Mouse (Mus musculus): ENCODE measurements at regions not wholly inside any gene's neighbourhood (a gene's known extent, or its start where the extent isn't known, plus 50 kb on each side); places are given as distances from the start of the nearest gene placed in this dataset.

DNA sequence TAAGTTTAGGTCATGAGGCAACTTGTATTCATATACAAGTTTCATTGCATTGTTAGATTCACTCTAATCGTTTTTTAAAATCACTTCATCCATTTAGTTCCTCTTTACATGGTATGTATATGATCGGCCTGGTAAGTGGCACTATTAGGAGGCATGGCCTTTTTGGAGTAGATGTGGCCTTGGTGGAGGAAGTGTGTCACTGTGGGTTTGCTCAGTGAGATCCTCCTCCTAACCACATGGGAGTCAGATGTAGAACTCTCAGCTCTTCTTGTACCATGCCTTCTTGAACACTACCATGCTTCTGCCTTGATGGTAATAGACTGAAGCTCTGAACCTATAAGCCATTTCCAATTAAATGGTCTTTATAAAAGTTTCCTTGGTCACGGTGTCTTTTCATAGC lies 891.9 kb upstream of the Sel1l start:
- 45% methylated on average over 3 of the region's 3 CpGs for WGBS (ENCODE audit: insufficient replicate concordance)
- Histone ChIP-seq H3K36me3 (replicated peaks) (no peaks in the 10 kb centered on the region), H3K4me3 (replicated peaks) (no peak overlapping the region), H3K4me1 (replicated peaks) (no peaks in the 10 kb centered on the region), H3K9me3 (replicated peaks) (no peaks in the 10 kb centered on the region), H3K27me3 (no peaks in the 10 kb centered on the region), H3K4me2 (no peak overlapping the region), H3K27ac (replicated peaks) (no peak overlapping the region), H3K9ac (no peak overlapping the region)
- no peak for ATAC-seq (ENCODE audit: insufficient read depth)

- H3K27ac ChIP-seq (replicated peaks): no peak overlapping the region
- WGBS (ENCODE audit: insufficient replicate concordance): 63% methylated on average over 3 of the region's 3 CpGs
- H3K36me3 ChIP-seq (replicated peaks): no peaks in the 10 kb centered on the region
- H3K9me3 ChIP-seq (replicated peaks): no peaks in the 10 kb centered on the region
- no peak overlapping the region for H3K9ac ChIP-seq
- H3K27me3 ChIP-seq: no peaks in the 10 kb centered on the region
- no peaks in the 10 kb centered on the region for H3K4me1 ChIP-seq (replicated peaks)
- no peak overlapping the region for H3K4me3 ChIP-seq (replicated peaks)
- ATAC-seq (ENCODE audit: insufficient read depth): no peak
- no peak overlapping the region for H3K4me2 ChIP-seq
Observed at GRCm38 (mm10) chr12:92739196-92739595, 890.2 kb upstream of the Sel1l start.

DNA sequence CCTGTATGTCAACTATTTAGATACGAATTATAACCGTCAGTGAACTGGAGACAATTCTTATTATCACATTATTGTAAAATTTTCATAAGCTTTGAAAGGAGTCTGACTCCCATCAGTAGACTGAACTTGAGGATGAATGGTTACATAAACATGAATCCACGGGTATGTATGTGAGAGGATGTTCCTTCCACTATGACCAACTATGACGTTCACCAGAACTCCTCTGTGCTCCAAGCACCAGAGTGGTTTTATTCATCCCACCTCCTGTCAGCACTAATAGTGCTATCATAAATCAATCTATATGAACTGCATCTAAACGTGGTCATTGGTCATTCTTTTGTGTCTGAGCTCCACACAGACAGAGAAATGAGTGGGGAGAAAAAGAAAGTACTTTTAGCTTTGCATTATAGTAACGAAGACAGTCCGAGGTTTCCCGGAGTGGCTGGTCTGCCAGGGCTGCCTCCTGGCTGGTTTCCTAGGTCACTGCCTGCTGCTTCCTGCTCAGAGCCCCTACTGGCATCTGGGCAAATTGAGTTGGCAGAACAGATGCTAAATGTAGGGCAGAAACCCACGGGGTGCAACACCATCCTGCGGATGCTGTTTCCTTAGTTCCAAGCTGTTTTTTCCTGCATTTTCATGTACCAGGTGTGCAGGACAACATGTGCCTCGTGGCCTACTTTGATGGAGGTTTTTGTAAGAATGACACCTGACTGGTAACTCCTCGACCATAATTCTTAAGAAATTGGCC lies 888.8 kb upstream of the Sel1l start:
- no peak overlapping the region for H3K4me2 ChIP-seq
- no peaks in the 10 kb centered on the region for H3K36me3 ChIP-seq (replicated peaks)
- no peak for ATAC-seq (ENCODE audit: insufficient read depth)
- H3K27ac ChIP-seq (replicated peaks): no peak overlapping the region
- no peaks in the 10 kb centered on the region for H3K9me3 ChIP-seq (replicated peaks)
- no peak overlapping the region for H3K9ac ChIP-seq
- H3K4me1 ChIP-seq (replicated peaks): no peaks in the 10 kb centered on the region
- H3K27me3 ChIP-seq: no peaks in the 10 kb centered on the region
- WGBS (ENCODE audit: insufficient replicate concordance): 54% methylated on average over 12 of the region's 12 CpGs
- no peak overlapping the region for H3K4me3 ChIP-seq (replicated peaks)

DNA sequence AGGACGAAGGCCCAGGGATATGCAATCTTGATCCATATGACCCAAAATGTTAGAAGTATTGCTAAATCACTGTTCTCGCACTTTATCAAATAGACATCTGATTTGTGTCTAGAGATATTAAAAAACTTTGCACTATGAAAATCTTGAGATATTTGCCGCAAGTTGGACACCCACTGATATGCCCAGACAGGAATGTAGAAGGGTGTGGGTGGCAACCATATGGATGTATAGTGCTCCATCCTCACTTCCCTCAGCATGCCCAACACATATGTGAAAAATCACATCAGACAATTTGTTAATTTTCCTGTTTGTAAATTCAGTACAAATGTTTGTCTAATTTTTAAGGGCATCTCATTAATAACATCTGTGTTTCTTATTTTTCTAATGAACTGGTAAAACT lies 874.1 kb upstream of the Sel1l start:
- Histone ChIP-seq H3K4me3 (replicated peaks) (no peak overlapping the region), H3K27me3 (no peaks in the 10 kb centered on the region), H3K27ac (replicated peaks) (no peak overlapping the region), H3K36me3 (replicated peaks) (no peaks in the 10 kb centered on the region), H3K9ac (no peak overlapping the region), H3K9me3 (replicated peaks) (no peaks in the 10 kb centered on the region), H3K4me1 (replicated peaks) (no peaks in the 10 kb centered on the region), H3K4me2 (no peak overlapping the region)
- 63% methylated on average over 3 of the region's 3 CpGs for WGBS (ENCODE audit: insufficient replicate concordance)
- ATAC-seq (ENCODE audit: insufficient read depth): no peak

DNA sequence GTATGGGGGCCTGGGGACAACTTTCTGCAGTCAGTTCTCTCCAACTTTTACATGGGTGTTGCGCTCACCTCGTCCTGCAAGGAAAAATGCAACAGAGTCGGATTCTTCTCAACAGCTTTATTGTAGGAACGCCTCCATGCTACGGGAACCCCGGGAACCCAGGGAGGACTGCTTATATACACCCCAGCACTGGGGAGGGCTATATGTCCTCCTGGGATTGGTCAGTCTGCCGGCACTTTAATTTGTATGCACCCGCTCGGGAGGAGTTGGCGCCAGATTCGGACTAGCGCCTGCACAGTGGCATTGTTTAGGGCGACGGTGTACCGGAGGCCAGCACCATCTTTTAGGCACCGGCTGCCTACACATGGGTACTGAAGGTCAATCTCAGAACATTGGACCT lies 864.5 kb upstream of the Sel1l start:
- Histone ChIP-seq H3K4me3 (replicated peaks) (no peak overlapping the region), H3K27me3 (no peaks in the 10 kb centered on the region), H3K27ac (replicated peaks) (no peak overlapping the region), H3K9ac (no peak overlapping the region), H3K9me3 (replicated peaks) (no peaks in the 10 kb centered on the region), H3K36me3 (replicated peaks) (no peaks in the 10 kb centered on the region), H3K4me1 (replicated peaks) (no peaks in the 10 kb centered on the region), H3K4me2 (no peak overlapping the region)
- 82% methylated on average over 16 of the region's 16 CpGs for WGBS (ENCODE audit: insufficient replicate concordance)
- no peak for ATAC-seq (ENCODE audit: insufficient read depth)

GRCm38 (mm10) chr12:92708466-92708865 lies 859.5 kb upstream of the Sel1l start:
- ATAC-seq (ENCODE audit: insufficient read depth): no peak
- Histone ChIP-seq H3K4me2 (no peak overlapping the region), H3K9me3 (replicated peaks) (no peaks in the 10 kb centered on the region), H3K27ac (replicated peaks) (no peak overlapping the region), H3K9ac (no peak overlapping the region), H3K4me1 (replicated peaks) (no peaks in the 10 kb centered on the region), H3K4me3 (replicated peaks) (no peak overlapping the region), H3K36me3 (replicated peaks) (no peaks in the 10 kb centered on the region), H3K27me3 (no peaks in the 10 kb centered on the region)
- 51% methylated on average over 3 of the region's 3 CpGs for WGBS (ENCODE audit: insufficient replicate concordance)

DNA sequence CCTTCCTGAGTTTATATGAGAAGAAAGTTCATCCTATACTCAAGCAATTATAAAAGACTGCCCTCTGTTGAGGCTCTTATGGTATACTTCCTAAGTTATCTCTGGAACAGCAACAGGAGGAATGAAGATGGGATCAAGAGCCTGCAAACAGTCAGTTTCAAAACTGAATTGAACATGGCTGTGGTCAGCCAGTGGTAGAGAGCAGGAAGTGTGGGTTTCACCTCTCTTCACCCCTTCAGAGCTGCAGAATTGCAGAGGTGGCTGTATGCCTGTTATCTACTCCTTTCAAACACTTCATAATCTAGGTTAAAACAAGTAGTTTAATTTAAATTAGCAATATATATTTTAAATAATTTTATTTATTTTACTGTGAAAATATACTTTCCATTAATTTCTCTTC lies 854.8 kb upstream of the Sel1l start:
- Histone ChIP-seq H3K9me3 (replicated peaks) (no peaks in the 10 kb centered on the region), H3K4me2 (no peak overlapping the region), H3K4me3 (replicated peaks) (no peak overlapping the region), H3K36me3 (replicated peaks) (no peaks in the 10 kb centered on the region), H3K9ac (no peak overlapping the region), H3K27me3 (no peaks in the 10 kb centered on the region), H3K4me1 (replicated peaks) (no peaks in the 10 kb centered on the region), H3K27ac (replicated peaks) (no peak overlapping the region)
- ATAC-seq (ENCODE audit: insufficient read depth): no peak

DNA sequence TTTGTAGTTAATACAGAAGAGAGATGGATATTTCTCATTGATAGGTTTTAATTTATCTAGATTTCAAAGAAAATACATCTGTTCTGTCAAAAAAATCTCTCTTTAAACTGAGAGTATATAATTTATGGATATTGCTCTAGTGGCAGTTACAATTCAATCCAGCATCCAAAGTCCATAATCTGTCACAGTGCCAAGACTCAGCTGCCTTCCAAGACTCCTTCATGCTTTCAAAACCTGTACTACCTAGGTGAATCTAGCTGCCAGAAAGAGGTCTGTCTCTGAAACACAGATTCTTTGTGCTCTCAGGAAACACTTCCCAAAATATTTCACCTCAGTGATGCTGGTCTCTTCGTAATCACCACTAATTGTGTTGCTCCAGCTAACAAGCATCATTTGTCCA lies 844.0 kb upstream of the Sel1l start:
- no peaks in the 10 kb centered on the region for H3K27me3 ChIP-seq
- 68% methylated on average over 1 of the region's 1 CpGs for WGBS (ENCODE audit: insufficient replicate concordance)
- no peak overlapping the region for H3K27ac ChIP-seq (replicated peaks)
- H3K36me3 ChIP-seq (replicated peaks): no peaks in the 10 kb centered on the region
- no peaks in the 10 kb centered on the region for H3K4me1 ChIP-seq (replicated peaks)
- no peak overlapping the region for H3K9ac ChIP-seq
- no peak for ATAC-seq (ENCODE audit: insufficient read depth)
- H3K4me3 ChIP-seq (replicated peaks): no peak overlapping the region
- no peaks in the 10 kb centered on the region for H3K9me3 ChIP-seq (replicated peaks)
- no peak overlapping the region for H3K4me2 ChIP-seq

DNA sequence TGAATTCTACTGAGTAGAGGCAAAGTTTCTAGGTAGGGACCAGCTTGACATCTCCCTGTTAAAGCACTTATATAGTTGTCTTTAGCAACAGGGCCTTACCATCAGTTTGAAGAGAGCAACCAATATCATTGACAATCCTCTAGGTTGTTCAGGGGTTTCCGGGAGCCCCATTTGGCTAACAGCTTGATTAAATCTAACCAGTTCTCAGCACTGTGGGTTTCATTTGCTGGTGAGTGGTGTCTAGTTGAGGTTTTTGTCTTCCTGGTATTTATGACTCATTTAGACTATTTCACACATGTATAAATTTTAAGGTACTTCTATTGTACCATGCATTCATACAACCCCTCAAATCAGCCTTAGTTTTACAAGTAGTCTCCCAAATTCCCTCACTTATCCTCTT lies 823.4 kb upstream of the Sel1l start:
- H3K27ac ChIP-seq (replicated peaks): no peak overlapping the region
- H3K36me3 ChIP-seq (replicated peaks): no peaks in the 10 kb centered on the region
- no peak for ATAC-seq (ENCODE audit: insufficient read depth)
- no peaks in the 10 kb centered on the region for H3K9me3 ChIP-seq (replicated peaks)
- no peaks in the 10 kb centered on the region for H3K27me3 ChIP-seq
- no peak overlapping the region for H3K4me3 ChIP-seq (replicated peaks)
- H3K9ac ChIP-seq: no peak overlapping the region
- 70% methylated on average over 1 of the region's 1 CpGs for WGBS (ENCODE audit: insufficient replicate concordance)
- no peaks in the 10 kb centered on the region for H3K4me1 ChIP-seq (replicated peaks)
- no peak overlapping the region for H3K4me2 ChIP-seq

GRCm38 (mm10) chr12:92646634-92647033 lies 797.7 kb upstream of the Sel1l start:
- Histone ChIP-seq H3K4me1 (replicated peaks) (no peaks in the 10 kb centered on the region), H3K4me2 (no peak overlapping the region), H3K36me3 (replicated peaks) (no peaks in the 10 kb centered on the region), H3K27ac (replicated peaks) (no peak overlapping the region), H3K4me3 (replicated peaks) (no peak overlapping the region), H3K9me3 (replicated peaks) (no peaks in the 10 kb centered on the region), H3K9ac (no peak overlapping the region), H3K27me3 (no peaks in the 10 kb centered on the region)
- ATAC-seq (ENCODE audit: insufficient read depth): no peak
- WGBS (ENCODE audit: insufficient replicate concordance): 51% methylated on average over 2 of the region's 2 CpGs

- no peaks in the 10 kb centered on the region for H3K27me3 ChIP-seq
- H3K36me3 ChIP-seq (replicated peaks): no peaks in the 10 kb centered on the region
- no peaks in the 10 kb centered on the region for H3K9me3 ChIP-seq (replicated peaks)
- no peak overlapping the region for H3K27ac ChIP-seq (replicated peaks)
- ATAC-seq (ENCODE audit: insufficient read depth): no peak
- no peaks in the 10 kb centered on the region for H3K4me1 ChIP-seq (replicated peaks)
- no peak overlapping the region for H3K4me2 ChIP-seq
- 72% methylated on average over 4 of the region's 4 CpGs for WGBS (ENCODE audit: insufficient replicate concordance)
- no peak overlapping the region for H3K4me3 ChIP-seq (replicated peaks)
- no peak overlapping the region for H3K9ac ChIP-seq
Observed at GRCm38 (mm10) chr12:92645006-92645624, 796.2 kb upstream of the Sel1l start.

GRCm38 (mm10) chr12:92619120-92619519 lies 770.2 kb upstream of the Sel1l start:
- ATAC-seq (ENCODE audit: insufficient read depth): no peak
- Histone ChIP-seq H3K27me3 (no peaks in the 10 kb centered on the region), H3K4me2 (no peak overlapping the region), H3K4me3 (replicated peaks) (no peak overlapping the region), H3K9ac (no peak overlapping the region), H3K36me3 (replicated peaks) (no peaks in the 10 kb centered on the region), H3K4me1 (replicated peaks) (no peaks in the 10 kb centered on the region), H3K27ac (replicated peaks) (no peak overlapping the region), H3K9me3 (replicated peaks) (no peaks in the 10 kb centered on the region)

Data from liver, embryonic 15.5 days (tissue).